Mouse (Mus musculus) heart, postnatal 0 days (tissue): Measurements from ENCODE around the gene Pepd. TPM values are rescaled to one million over a fixed set of nuclear protein-coding genes. Genes with fewer than 3 reads are reported as not detected.

Experiments used
- ATAC-seq: fragments of 200-750 bp; cut with Nextera tagmentation; 2 replicates; pipeline ENCODE4 v1.8.0; 2017; ENCODE audit warnings: low read depth, moderate number of reproducible peaks, moderate library complexity; ENCODE audit not compliant: insufficient read depth
- DNase-seq: peaks from one replicate; pipeline ENCODE4 v3.0.0-alpha.2; 2016; ENCODE audit warnings: low spot score
- H3K27ac ChIP-seq: fragments of 300-500 bp; sonication (generic); 2 replicates; pipeline ENCODE4 v1.5.1; 2014; ENCODE audit warnings: low read depth, mild to moderate bottlenecking
- H3K27me3 ChIP-seq: fragments of 300-500 bp; sonication (generic); 2 replicates; pipeline ENCODE4 v1.6.1; 2014; ENCODE audit warnings: low read length, mixed read lengths; ENCODE audit not compliant: control insufficient read depth, insufficient read depth
- H3K36me3 ChIP-seq: fragments of 300-500 bp; sonication (generic); replicated peaks from 2 replicates; pipeline ENCODE4 v1.6.1; 2014; ENCODE audit warnings: low read length, mixed read lengths; ENCODE audit not compliant: control insufficient read depth, insufficient read depth
- H3K4me1 ChIP-seq: fragments of 300-500 bp; sonication (generic); 2 replicates; pipeline ENCODE4 v1.6.1; 2014; ENCODE audit warnings: antibody characterized with exemption; ENCODE audit not compliant: control insufficient read depth, insufficient read depth
- H3K4me2 ChIP-seq: fragments of 300-500 bp; sonication (generic); 2 replicates; pipeline ENCODE4 v1.6.1; 2014; ENCODE audit warnings: low read depth, mild to moderate bottlenecking, low read length, moderate library complexity
- H3K4me3 ChIP-seq: fragments of 300-500 bp; sonication (generic); 2 replicates; pipeline ENCODE4 v1.5.1; 2014; ENCODE audit warnings: low read depth, low read length
- H3K9ac ChIP-seq: fragments of 300-500 bp; sonication (generic); replicated peaks from 2 replicates; pipeline ENCODE4 v1.6.1; 2014; ENCODE audit warnings: low read depth, low read length, mixed read lengths
- H3K9me3 ChIP-seq: fragments of 300-500 bp; sonication (generic); replicated peaks from 2 replicates; pipeline ENCODE4 v1.6.1; 2016; ENCODE audit warnings: low read length; ENCODE audit not compliant: control insufficient read depth
- CTCF ChIP-seq: IDR thresholded peaks from 2 replicates; pipeline ENCODE4 v1.5.1; 2016; ENCODE audit warnings: antibody characterized with exemption, control low read depth, low read depth
- EP300 ChIP-seq: IDR thresholded peaks from 2 replicates; pipeline ENCODE4 v1.6.1; 2016; ENCODE audit warnings: antibody characterized with exemption, low read depth
- WGBS: fragments of 180-500 bp; shearing (Covaris S2); extraction: QIAGEN DNeasy Blood & Tissue Kit; methylation state at CpG from one replicate; pipeline ENCODE4 v1.1.7; 2014; 5-methylcytosine and 5-hydroxymethylcytosine counted together
- polyA plus RNA-seq: library from polyadenylated mRNA; unstranded; fragments of >200 nt; fragmentation: Nextera tagmentation; extraction: Ambion mirVana; gene quantifications from 2 replicates; pipeline ENCODE4 v1.2.1, GENCODE M21; 2015
- total RNA-seq: library from RNA; depleted of rRNA; stranded (reverse); fragments of >200 nt; gene quantifications from 2 replicates; pipeline ENCODE4 v1.2.3, GENCODE M21; 2014; ENCODE audit warnings: low replicate concordance

Pepd gene
- total and polyA plus RNA-seq, 2 experiments from 2014 or later, result 37.1 to 43.0 TPM

DNA sequence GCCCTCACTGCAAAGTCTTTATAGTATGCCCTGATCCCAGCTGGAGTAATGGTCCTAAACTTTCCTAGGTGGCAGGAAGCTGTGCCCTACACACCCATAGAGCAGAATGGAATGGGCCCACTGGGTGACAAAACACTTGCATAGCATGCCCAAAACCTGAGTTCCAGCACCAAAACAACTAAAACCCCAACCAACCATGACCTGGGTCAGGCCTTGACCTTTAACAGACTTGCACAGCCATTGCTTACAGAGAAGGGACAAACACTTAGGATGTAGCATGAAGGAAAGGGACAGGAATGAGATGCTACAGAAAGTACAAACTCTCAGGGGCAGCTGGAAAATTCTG is 130.0 kb downstream of the Pepd start:
- no peak for DNase-seq
- Histone ChIP-seq H3K9me3 (no peaks in the 10 kb centered on the region), H3K4me2 (no peak overlapping the region), H3K27ac (no peak overlapping the region), H3K4me3 (no peak overlapping the region), H3K36me3 (peaks cover 39% of the 10 kb centered on the region), H3K9ac (no peak overlapping the region), H3K27me3 (no peaks in the 10 kb centered on the region), H3K4me1 (no peaks in the 10 kb centered on the region)
- TF ChIP-seq EP300, result no peak
- no peak for TF ChIP-seq CTCF
- ATAC-seq, result no peak

DNA sequence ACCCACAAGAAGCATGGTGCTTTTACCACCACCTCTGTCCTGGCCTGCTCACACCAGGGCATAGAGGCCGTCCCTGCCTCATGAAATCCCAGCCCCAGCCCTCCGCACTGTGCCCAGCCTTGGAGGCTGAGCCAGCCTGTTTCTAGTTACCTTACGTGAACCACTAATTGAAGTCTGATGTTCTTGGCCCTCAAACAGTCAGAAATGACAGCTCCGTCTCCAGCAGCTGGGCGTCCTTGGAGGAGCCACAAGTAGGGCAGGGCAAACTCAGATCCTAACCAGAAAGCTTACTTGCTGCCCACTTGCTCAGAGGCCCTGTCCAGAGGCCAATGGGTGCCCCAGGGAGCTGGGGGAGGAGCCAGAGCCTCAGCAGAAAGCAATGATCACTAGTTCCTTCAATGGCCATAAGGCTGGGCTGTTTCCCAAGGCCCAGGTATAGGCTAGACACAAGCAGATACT is 130.6 kb downstream of the Pepd start:
- WGBS, result 88% methylated on average over 5 of the region's 5 CpGs
- Histone ChIP-seq H3K27me3 (no peaks in the 10 kb centered on the region), H3K4me2 (no peak overlapping the region), H3K9me3 (no peaks in the 10 kb centered on the region), H3K9ac (no peak overlapping the region), H3K27ac (no peak overlapping the region), H3K4me3 (no peak overlapping the region), H3K36me3 (peaks cover 45% of the 10 kb centered on the region), H3K4me1 (no peaks in the 10 kb centered on the region)
- no peak for DNase-seq
- no peak for TF ChIP-seq CTCF
- TF ChIP-seq EP300, result no peak
- no peak for ATAC-seq

DNA sequence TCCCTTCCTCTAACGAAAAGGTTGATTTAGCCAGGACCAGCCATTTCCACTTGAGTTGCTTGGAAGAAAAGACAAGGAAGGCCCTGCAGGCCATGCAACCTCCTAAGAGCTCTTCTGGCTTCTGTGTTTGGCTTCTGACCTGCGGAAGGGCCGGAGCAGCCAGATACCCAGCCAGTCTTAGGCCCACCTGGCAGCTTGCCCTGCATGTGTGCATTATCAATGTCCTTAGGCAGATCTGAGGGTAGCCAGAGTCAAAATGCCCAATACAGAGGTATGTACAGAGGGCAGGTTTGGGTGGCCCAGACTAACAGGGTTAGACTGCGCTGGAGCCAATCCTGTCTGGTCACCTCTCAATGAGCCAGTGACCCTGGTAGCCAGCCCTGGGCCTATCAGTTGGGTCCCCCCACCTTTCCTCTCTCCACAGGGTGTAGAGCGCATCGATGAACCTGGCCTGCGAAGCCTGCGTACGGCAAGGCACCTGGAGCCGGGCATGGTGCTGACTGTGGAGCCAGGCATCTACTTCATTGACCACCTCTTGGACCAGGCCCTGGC is 131.2 kb downstream of the Pepd start:
- 91% methylated on average over 10 of the region's 10 CpGs for WGBS

DNA sequence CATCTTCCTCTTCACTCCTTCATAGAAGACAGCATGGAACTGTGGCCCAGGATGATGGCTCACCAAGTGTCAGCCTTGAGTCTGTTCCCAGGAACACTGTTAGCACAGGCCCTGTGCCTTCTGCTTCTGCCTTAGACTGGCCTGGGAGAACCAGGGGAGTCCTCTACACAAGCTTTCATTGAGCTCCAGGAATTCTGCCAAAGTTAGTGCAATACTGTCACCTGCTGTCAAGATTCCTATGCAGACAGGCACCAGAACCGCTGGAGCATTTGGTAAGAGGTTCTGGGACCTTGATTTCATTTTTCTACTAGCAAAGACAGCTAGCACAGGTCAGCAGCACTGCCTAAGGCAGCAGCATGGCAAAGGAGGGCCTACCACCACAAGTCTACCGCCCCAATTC is 132.5 kb downstream of the Pepd start:
- Histone ChIP-seq H3K9me3 (no peaks in the 10 kb centered on the region), H3K9ac (no peak overlapping the region), H3K4me2 (no peak overlapping the region), H3K27me3 (no peaks in the 10 kb centered on the region), H3K36me3 (peaks cover 47% of the 10 kb centered on the region), H3K27ac (no peak overlapping the region), H3K4me1 (no peaks in the 10 kb centered on the region), H3K4me3 (no peak overlapping the region)
- WGBS, result 75% methylated on average over 2 of the region's 2 CpGs
- no peak for ATAC-seq
- TF ChIP-seq EP300 (no peak), CTCF (0 out of 2 replicates have a peak, but pooled peaks have one; percentile 6)
- DNase-seq, result no peak

More for the DNA sequence above, 131.2 kb downstream of the Pepd start:
- Histone ChIP-seq H3K4me1 (no peaks in the 10 kb centered on the region), H3K36me3 (peaks cover 47% of the 10 kb centered on the region), H3K27ac (no peak overlapping the region), H3K27me3 (no peaks in the 10 kb centered on the region), H3K4me2 (no peak overlapping the region), H3K4me3 (no peak overlapping the region), H3K9me3 (no peaks in the 10 kb centered on the region), H3K9ac (no peak overlapping the region)
- no peak for TF ChIP-seq CTCF
- TF ChIP-seq EP300, result no peak
- DNase-seq (no peak), ATAC-seq (no peak; the same call in 1 of the 2 replicates)

DNA sequence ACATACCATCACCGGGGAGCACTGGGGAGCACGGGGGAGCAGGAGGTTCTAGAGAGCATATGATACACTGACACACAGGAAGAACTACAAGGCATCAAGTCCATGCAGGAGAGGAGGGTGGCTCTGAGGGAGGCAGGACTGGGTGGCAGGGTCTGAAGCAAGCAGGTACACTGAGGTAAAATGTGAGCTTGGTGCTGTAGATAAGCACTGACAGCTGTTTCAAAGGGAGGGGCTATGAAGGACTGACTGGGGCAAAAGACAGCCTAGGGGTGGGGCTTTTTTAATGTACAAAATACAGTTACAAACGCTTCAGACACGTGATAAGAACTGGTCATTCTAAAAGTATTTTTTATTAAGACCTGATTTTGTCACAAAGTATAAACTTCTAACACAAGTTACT is 133.9 kb downstream of the Pepd start:
- 88% methylated on average over 4 of the region's 4 CpGs for WGBS
- no peak overlapping the region for H3K27ac ChIP-seq
- DNase-seq (no peak), ATAC-seq (no peak)
- H3K36me3 ChIP-seq, result peaks cover 57% of the 10 kb centered on the region
- H3K9me3 ChIP-seq, result no peaks in the 10 kb centered on the region
- H3K9ac ChIP-seq, result no peak overlapping the region
- no peak overlapping the region for H3K4me3 ChIP-seq
- TF ChIP-seq CTCF (no peak), EP300 (no peak)
- H3K4me2 ChIP-seq, result no peak overlapping the region
- H3K4me1 ChIP-seq, result no peaks in the 10 kb centered on the region
- H3K27me3 ChIP-seq, result no peaks in the 10 kb centered on the region

DNA sequence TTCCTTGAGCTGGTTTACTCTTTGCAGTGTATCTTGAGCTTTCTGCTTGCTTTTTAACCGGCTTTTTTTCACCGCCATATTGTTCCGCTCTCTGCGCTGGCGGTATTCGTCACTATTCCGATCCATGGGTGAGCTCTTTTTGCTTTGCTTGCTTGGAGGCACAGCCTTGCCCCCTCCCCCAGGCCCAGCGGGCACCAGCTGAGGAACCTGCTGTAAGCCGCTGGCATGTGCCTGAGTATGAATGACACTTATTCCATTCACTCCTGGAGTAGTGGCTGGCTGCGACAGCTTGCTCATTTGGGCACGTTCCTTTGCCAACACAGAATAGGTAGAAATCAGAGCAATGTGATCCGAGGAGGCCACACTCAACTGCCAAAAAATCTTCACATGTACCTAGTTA is 138.4 kb downstream of the Pepd start:
- 90% methylated on average over 12 of the region's 12 CpGs for WGBS
- Histone ChIP-seq H3K4me3 (no peak overlapping the region), H3K9me3 (no peaks in the 10 kb centered on the region), H3K36me3 (peaks cover 32% of the 10 kb centered on the region), H3K4me1 (peaks cover 6% of the 10 kb centered on the region; the same call in 1 of the 2 replicates), H3K27ac (no peak overlapping the region), H3K9ac (no peak overlapping the region), H3K4me2 (no peak overlapping the region), H3K27me3 (no peaks in the 10 kb centered on the region)
- ATAC-seq, result no peak
- DNase-seq, result no peak
- TF ChIP-seq CTCF, result no peak
